Mouse (Mus musculus): ENCODE results near the gene Hacd2. TPM values are rescaled to one million over a fixed set of nuclear protein-coding genes. Genes with fewer than 3 reads are reported as not detected.

Hacd2 gene
- polyA plus RNA-seq (2012; rRNA removed): 32.6 and 37.2 TPM in 2 replicates

DNA sequence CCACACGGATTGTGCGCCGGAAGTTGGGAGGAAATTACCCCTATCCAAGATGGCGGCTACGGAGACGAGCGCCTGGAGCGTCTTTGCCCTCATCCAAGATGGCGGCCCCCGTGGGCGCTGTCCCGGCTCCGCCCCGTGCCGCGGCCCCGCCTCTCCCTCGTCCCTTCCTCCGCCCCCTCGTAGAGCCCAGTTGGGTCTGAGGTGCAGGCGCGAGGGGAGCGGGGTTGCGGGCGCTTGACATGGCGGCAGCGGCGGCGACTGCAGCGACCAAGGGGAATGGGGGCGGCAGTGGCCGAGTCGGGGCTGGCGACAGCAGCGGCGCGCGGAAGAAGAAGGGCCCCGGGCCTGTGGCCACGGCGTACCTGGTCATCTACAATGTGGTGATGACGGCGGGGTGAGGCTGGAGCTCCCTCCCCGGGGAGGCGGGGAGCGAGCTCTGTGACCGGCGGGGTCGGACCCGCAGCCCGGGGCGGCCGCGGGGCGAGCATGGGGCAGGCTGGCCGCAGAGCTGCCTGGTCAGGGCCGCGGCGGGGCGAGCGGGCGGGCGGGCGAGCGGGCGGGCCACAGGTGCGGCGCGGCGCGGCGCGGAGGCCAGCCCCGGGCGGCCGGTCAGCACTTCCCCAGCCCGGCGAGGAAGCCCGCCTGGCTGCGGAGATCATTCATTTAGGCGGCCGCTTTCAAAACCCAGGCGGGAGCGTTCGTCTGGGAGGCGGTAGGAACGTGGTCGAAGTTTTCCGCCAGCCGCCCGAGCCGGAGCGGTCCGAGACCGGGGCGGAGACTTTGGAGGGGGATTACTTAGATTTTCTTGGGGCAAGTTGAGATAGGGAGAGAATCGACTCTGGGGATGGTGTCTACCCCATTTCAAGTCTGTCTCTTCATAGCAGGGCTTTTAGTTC, at the start of gene Hacd2:
Hacd2 (plus strand) TSS at position 187 of the 896 bp plus-strand sequence.

DNA sequence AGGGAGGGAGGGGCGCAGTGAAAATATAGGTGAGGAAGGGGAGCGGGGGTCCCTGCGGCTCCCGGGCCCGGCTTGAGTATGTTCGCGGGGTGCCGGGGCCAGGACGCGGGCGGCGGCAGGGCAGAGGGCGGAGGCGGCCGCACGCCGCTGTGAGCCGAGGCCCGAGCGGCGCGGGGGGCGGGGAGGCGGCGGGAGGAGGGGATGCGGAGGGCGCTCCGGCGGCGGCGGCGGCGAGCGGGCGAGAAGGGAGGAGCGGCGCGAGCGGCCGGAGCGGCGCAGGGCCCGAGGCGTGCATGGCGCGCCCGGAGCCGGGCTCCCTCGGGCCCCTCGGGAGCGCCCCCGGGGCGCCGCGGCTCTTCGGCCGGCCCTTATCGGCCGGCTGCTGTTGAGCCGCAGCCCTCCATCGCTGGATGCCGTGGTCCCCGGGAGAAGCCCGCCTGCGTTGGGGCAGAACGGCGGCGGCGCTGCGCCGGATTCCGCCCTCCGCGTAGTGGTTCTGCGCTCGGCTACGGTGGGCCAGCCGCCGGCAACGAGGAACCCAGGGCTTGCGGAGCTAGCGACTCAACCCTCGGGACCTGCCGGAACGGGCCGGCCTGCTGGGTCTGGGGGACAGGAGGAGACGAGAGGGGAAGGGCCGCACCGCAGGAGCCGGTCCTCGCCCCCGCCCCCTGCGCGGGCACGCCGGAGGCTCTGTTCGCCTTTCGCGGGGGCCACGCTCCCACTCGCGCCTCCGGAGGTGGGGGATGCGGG, 132.6 kb downstream of the Hacd2 start, which contains the start of gene Adcy5:
Adcy5 (plus strand) TSS at position 237 of the 750 bp plus-strand sequence.

Other genes starting within 250 kb of the Hacd2 start
- 0.30 and 0.31 TPM in 2 replicates for gene Adcy5, start 132.4 kb downstream of the Hacd2 start, polyA plus RNA-seq (2012; rRNA removed)

Data from liver, embryonic 14 days (tissue).